Mouse (Mus musculus): ENCODE measurements around the gene Meis2.

The Meis2 gene

DNA sequence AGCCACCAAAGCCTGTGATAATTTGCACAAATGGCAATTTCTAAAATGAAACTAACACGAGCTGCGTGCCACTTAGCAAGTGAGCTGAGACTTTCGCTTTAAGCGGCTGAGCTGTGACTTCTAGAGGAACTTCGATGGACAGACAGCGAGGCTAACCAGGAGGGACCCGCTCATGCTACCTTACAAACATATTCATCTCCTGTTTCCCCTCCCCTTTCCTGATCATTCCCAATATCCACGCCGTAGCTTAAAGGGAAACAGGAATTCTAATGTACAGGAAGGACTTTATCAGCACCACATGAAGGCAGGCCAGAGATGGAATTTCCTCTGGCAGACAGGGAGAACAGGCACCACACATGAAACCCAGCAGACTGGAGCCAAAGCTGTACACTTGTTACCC, 15.9 kb downstream of the Meis2 start:
- no peak for DNase-seq (ENCODE audit: low spot score)

DNA sequence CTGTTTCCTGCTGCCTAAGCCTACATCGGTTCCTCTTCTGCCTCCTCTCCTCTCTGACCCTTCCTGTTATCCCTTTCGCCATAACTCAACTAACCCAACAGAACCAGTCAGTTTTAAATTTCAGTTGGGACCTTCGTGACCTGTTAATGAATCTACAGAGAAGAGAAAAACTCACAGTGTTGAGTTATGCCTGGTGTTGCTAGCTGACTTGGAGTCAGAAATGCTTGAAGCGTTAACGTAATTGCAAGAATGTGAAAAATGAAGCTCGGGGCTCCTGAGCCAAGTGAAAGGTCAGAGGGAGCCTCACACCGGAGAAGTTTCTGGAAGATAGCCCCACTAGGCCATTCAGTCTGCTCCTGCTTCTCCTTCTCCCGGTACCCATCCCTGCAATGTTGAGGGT, 18.3 kb downstream of the Meis2 start:
- no peak for DNase-seq (ENCODE audit: low spot score)

DNA sequence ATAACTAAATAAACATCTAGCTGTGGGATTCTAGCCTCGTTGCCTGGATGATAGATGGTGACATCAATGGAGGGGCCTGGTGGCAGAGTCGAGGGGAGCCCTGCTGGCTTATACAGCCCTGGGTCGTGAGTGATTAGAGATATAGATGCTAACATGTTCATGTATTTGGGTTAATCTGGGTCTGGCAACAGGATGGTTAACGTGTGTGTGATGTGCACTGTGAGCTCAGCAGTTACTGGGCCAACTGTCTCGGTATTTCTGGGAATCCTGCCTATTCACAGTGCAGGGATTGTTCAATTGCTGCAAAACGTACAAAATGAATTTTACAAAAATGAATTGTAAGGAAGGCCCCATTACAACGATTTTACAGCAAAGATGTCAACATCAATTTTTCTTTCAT, 20.6 kb downstream of the Meis2 start:
- no peak for DNase-seq (ENCODE audit: low spot score)

DNA sequence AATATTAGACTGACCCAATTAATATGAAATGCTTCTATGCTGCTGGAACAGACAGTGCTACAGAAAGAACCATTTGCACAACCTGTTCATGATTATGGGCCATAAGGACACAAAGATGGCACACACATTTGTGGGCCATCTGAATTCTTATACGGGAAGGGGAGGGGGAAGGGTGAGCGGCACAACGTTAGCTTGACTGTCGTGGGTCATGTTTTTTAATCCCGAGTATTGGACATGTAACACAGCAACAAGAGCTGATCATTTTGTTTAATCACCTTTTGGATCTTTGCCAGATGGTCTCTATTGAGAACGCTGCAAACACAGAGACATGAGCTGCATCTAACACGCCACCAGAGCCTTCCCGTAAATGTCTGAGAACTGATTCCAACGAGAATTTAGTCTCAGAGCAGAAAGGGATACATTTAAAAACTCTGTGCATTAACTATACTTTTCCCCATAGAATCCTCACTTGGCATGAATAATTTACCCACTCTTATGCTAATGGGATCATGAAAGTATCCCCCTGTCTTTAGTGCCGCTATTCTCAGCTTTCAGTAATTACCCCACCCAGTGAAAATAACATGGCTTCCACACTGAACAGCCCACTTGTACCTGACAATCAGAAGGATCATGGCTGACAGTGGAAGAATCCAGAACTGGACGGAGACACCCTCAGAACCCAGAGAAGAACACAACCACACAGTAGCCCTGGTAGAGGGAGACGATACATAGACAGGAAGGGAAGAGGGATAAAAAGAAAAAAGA, 22.5 kb downstream of the Meis2 start:
- no peak for DNase-seq (ENCODE audit: low spot score)

DNA sequence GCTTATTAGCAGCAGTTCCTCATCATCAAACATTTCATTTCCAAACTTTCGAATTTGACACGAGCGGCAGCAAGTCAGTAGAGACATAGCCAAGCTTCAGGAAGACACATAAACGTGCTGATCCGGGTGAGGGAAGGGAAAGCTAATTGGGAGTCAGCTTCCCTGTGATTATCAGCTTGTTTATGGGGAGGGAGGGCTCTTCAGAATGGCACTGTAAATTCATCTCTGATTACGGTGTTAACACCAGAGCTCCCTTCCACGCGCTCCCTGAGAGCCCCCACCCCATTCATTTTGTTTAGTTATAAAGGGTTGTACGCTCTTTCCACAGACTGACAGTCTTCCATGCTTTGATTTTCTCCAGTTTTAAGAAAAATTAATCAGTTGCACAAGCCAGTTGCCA, 23.2 kb downstream of the Meis2 start:
- no peak for DNase-seq (ENCODE audit: low spot score)

DNA sequence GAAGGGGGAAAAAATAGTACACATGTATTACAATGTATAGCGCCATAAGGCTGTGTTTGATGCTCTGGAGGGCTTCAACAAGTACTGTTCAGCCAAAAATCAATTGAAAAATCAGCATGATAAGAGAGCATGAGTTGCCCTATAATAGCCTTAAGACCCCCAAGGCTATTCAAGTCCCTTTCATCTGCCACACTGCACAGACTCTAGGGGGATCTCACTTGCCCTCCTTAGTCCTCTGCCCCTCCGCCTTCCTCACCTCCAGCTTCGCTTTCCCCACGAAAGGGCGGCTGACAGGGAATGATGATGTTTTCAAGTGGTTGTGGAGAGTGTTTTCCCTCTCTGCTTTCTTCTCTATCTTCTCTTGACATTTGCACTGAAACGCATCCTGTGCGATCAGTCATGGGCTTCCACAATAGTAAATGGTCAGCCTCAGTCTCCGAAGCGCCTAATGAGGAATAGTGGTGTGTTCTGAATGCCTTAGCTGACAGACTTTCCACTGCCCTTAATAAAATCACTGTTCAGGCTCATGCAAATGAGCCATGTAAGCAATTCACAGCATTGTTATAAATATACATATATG, 23.9 kb downstream of the Meis2 start:
- no peak for DNase-seq (ENCODE audit: low spot score)

DNA sequence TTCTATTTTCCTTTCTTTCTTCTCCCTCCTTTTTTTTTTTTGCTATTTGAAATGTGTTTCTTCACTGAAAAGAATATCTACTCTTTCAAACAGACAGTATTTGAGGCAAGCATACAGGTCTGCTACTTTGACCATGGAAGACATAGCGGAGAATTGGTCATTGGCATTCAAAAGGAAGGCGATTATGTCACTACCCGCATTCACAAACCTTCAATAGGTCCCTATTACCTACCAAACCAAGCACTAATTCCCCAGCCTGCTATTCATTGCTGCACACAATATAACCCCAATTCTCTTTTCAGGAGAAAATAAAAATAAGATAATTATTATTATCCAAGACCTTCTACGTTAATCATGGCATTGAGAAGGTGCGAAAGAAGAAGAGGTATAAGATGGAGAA, 30.3 kb downstream of the Meis2 start:
- no peak for DNase-seq (ENCODE audit: low spot score)

DNA sequence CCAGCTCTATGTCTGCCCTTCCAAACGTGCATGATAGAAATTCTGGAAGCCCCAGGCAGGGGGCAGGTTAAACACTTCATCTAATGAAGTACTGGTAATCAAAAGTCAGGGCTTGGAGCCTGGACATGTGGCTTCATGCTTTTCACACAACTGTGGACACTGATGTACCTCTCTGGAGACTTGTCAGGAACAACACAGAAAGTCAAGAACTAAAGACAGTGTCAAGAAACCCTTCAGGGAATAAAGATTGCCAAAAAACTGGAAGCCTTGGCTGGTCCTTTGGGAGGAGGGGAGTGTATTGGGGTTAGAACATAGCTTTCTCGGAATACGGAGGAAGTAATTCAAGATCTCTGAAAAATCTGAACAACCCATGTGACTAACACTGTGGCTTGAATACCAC, 37.5 kb downstream of the Meis2 start:
- DNase-seq (ENCODE audit: low spot score): no peak

DNA sequence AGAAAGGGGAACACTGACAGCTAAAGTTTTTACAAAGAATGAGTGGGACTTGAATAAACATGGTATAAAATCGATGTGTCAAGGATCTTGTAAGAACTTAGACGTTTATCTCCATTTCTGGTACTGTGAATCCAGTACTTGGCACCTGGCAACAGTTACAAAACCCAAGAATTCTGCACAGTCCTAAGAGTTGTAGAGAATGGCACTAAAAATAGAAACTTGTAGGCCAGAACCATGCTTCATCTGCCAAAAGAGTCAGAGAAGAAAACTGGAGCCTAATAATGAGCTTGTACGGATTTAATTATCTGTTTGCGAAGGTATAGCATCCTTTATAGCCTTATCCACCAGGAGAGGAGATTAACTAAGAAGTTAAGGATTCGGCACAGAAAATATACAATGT, 42.8 kb downstream of the Meis2 start:
- DNase-seq (ENCODE audit: low spot score): no peak

DNA sequence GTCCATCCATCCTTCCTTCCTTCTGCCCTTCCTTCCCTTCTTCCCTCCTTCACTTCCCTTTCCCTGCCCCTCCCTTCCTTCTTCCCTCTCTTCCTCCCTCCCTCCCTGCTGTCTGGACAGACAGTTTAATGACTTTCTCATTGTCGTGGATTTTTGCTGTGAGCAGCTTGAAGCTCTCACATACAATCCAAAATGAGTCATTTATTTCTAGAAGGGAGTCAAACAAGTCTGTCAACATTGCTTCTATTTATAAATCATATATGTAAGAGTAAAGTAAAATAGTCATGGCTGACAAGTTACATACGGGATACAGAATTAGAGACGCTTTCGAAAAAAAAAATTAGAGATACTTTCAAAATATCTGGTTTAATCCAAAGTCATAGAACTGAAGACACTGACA, 43.7 kb downstream of the Meis2 start:
- no peak for DNase-seq (ENCODE audit: low spot score)

DNA sequence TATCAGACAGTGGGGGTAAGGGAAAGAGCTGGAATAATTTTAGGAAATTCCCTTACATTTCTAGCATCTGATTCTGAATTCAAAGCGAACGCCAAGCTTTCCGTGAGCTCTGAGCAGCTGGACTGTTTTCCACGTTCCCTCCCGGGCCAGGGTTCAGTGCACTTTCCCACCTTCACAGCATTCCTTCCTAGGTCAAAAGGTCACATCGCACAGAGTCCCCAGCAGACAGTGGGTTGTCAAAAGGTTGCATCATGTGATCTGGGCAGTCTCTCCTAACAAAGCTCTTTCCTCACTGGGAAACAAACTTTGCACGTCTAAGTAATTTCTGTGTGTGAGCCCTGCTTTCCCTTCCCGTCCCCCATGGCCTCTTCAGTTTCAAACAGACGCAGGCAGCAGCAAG, 44.6 kb downstream of the Meis2 start:
- DNase-seq (ENCODE audit: low spot score): no peak

DNA sequence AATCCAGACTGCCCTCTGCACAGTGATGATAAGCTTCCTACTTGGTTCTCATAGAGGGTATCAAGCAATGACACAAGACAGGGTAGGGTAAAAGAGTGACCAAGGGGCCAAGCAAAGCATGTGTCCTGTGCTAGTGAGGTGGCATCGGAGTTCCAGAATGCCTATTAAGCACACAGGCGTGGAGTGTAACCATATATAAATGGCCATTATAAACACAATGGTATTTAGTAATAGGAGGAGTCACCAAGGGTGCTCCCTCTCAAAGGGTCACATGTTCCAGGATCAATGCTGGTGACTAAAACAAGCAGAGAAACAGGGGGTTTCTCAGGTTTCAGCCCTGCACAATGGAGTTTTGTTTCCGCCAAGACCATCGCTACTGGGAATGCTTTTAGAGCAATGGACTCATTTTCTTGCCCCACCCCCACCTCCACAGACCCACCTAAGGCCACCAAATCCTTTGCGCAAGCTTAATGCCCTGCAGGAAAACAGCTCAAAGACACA, 45.1 kb downstream of the Meis2 start:
- no peak for DNase-seq (ENCODE audit: low spot score)

DNA sequence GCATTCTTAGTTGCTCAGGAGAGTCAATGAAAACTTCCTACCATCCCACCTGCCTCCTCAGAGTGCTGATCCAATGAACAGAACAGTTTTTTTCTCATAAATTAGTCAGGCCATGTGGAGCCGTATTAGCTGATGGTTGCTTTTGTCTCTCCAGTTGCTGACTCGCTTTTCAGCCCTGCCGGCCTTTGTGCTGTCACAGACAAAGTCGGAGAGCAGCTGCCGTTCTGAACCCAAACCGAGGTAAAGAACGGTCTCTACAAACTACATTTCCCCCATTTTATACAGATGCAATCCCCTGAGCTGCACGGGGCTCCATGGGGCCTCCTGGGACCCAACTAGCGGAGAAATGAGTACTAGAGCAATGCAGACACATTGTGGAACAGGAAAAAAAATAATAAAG, 45.7 kb downstream of the Meis2 start:
- DNase-seq (ENCODE audit: low spot score): no peak

DNA sequence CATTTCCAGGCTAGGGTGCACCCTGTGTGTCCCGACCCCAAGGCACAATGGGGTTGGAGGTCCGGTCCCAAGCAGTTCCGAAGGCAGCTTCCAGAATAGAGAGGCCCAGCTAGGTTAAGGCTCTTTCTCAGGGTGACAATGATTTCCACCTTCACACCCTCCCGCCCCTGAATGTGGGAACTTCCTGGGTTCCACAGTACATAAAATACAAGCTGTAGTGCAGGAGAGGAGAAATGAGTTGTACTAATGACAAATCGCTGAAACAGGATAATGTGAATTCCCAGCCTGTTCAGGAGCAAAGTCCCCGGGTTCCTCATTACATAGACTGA, 46.2 kb downstream of the Meis2 start:
- no peak for DNase-seq (ENCODE audit: low spot score)

DNA sequence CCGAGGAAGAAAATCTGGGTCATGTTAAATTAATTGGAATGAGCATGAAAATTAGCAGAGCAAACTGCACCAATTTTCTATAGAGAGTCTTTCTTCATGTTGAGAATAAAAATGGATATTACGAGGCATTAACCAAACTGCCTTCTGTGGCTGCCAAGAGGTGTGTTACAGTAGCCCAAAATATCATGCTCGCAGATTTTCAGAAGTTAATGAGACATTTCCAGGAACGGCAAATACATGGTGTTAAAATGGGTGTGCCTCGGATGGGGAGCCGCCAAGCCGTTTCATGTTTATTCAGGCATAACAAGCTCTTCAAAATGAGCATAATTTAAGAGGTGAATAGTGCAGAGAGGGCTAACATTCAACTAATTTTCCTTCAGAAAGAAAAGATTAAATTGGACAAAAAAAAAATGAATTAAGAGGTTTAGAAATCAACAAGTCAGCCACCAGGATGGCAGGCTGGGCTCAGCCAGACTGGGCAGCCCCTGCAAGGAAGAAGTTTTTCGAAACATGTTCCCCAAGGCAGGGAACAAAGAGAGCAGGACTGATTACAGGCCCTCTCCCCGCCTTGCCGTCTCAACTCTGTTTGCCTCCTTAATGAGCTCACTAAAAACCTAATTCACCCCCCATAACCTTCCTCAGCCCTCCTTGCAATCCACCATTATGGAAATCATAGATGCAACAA, 46.7 kb downstream of the Meis2 start:
- DNase-seq (ENCODE audit: low spot score): no peak

DNA sequence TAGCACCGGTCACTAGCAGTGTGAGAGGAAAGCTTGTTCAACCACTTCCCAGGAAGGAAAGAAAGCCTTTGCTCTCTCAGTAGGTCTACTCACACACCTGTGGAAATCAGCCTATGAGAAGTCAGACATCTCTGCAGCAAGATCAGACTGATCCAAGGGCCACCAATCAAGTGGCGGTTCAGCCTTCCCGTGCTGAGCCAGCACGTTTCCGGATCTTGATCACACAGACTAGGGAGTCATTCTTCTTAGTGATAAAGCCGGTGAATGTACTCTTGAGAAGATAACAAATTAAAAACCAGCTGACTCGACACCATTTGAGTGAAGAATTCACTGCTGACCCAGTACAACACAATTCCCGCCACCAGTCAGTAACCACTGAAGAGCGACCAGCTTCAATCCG, 50.1 kb downstream of the Meis2 start:
- DNase-seq (ENCODE audit: low spot score): no peak

DNA sequence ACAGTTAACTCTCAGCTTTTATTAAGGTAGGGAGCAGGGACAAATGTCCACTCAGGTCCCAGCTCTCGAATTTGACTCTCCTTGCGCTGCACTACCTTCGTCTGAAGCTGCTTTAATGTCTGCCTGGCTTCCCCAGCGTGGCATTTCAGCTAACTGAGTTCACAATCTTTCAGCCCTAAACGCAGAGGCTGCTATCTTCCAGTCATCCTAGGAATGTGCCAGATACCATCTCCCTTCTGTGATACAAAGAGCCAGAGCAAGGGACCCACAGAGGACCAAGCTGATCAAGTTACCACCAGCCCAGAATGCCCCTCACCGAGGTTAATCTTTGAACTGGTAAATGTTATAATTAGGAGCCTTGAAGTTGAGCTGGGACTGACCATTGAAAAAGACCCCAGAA, 55.2 kb downstream of the Meis2 start:
- no peak for DNase-seq (ENCODE audit: low spot score)

DNA sequence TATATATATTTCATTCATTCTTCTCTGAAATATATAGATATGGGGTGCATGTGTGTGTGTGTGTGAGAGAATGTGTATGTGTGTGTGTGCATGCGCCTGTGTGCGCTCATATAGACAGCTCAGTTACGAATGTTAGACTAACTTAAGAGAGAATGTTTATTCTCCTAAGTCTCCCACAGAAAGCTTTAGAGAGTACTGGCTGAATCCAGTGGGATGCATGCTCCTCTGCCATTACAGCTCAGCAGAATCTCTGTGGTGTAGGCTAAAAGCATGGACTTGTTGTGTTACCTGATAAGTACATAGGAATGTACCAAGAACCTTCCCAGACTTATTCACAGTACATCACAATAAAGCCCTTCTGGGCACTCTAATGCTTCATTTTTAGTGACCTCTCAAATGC, 55.6 kb downstream of the Meis2 start:
- DNase-seq (ENCODE audit: low spot score): no peak

DNA sequence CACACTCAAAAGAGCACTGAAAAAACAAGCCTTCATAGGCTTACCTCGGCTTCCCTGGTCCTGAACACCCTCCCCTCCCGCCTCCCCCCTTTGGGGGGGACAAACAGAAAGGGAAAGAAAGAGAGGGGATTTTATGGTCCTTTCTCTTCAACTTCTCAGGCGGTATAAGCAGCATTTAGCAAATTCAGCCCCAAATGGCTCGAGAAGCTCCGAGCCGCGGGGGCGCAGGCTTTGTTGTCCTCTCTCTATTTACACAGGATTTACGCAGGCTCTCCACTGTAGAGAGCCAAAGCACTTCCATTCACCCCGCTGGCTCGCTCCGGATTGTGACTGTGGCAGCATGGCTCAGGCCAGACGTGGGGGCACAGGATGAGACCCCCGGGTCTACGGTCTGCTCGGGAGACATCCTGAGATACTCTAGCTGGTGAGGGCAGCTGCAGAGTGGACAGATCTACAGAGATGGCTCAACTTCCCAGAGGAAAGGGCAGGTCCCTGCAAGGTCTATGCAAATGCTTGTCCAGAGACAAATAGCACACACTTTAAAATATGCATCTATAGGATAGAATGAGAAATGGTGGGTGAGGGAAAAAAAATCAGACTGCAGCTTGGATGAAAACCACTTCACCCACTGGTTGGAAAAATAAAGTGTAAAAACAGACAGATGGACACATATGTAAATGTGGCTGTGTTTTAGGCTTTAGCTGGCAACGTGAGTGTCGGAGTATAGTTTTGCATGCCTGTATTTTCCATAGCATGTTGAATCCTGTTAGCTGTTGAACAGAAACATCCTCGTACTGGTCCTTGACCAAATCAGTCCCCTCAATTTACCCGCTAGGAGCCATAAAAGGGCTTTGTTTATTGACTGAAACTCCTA, 56.3 kb downstream of the Meis2 start:
- no peak for DNase-seq (ENCODE audit: low spot score)

DNA sequence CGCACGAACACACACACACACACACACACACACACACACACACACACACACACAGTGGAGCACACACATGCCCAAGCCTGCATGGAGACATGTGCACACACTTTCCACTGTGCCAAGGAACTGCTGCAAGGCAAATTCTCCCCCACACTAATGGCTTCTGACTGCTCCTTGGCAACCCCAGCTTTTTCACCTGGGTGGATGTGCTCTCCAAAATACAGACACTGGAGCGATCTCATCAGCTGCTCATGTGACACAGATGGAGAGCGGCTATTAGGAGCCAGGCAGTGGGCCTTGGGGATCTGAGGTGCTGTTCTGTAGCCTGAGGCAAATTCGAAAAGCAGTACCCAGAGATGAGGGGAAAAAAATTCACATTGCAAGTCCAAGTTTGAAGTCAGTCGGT, 63.3 kb downstream of the Meis2 start:
- no peak for DNase-seq (ENCODE audit: low spot score)

DNA sequence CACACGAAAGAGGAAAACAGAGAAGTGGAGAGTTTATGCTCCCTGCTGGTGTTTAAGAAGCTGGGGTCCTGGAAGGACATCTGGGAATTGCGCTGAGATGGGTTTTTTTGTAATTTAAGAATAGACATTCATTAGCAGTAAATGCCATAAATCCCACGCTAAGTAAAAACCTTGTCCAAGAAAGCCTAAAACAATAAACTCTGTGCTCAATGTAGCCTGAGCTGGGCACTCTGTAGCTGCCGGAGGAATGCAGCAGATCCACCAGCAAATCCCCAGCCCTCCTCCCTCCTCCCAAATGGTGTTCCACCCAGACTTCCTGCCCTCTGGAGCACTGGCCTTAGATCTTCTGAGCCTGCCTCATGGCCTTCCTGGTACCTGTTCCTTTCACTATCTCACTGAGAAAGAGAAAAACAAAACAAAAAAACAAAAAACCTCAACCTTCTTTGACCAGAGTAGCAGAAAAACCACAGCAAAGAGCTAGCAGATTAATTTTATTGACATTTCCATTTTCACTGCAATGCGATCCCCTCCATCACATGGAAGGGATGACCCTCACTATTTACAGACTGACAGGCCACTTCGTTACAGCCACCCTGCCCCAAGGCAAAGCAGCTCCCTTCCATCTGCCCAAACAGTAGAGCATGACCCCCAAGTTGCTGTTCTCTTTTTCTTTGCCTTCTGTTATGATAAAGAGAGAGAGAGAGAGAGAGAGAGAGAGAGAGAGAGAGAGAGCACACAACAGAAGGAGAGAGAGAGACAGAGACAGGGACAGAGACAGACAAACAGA, 64.1 kb downstream of the Meis2 start:
- DNase-seq (ENCODE audit: low spot score): no peak

DNA sequence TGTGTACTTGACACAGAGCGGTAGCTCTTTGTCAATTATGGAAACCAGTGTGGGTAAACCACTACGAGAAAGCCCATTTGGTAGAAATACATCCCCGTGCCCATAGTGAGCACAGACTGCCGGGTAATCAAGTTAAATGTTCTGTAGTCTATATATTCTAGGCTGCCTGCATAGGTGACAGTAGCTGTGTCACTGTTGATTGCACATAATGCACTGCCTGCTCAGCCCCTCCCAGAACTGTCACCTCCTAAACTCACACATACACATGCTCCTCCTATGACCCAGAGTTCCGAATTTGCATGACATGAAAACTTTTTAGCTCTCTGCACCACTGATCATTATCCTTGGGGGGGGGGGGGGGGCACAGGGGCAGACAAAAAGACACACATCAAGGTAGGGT, 65.1 kb downstream of the Meis2 start:
- no peak for DNase-seq (ENCODE audit: low spot score)

Data from ovary, postnatal 36 days (tissue).